Mouse (Mus musculus) thymus, adult 2 months (tissue): ENCODE data around the gene Pot1a.

ENCODE experiments used
- CTCF ChIP-seq: fragments of 200-500 bp; IDR thresholded peaks from 2 replicates; pipeline ENCODE4 v1.5.1; 2012; ENCODE audit warnings: mild to moderate bottlenecking, control low read depth, low read length, moderate library complexity, borderline replicate concordance; ENCODE audit not compliant: control insufficient read depth, poor library complexity, insufficient read depth; ENCODE audit errors: extremely low read depth
- POLR2A ChIP-seq: fragments of 200-500 bp; IDR thresholded peaks from 2 replicates; pipeline ENCODE4 v1.6.1; 2012; ENCODE audit warnings: mild to moderate bottlenecking, low read length, control low read depth, moderate library complexity; ENCODE audit not compliant: control insufficient read depth, poor library complexity, insufficient read depth; ENCODE audit errors: extremely low read depth

GRCm38 (mm10) chr6:25709250-25709895 lies 99.7 kb downstream of the Pot1a start:
- TF ChIP-seq CTCF (no peak), POLR2A (no peak)
